Mouse (Mus musculus): Measurements from ENCODE around the gene Nfam1. TPM values are rescaled to one million over a fixed set of nuclear protein-coding genes. Genes with fewer than 3 reads are reported as not detected.
A peak's percentile ranks its signal among the peaks of the same experiment; 100 is the strongest.

The Nfam1 gene
- polyA plus RNA-seq, 1 experiment from 2014 or later: 2.8 TPM

- peaks cover 45% of the 10 kb centered on the region for H3K4me1 ChIP-seq (replicated peaks)
- no peaks in the 10 kb centered on the region for H3K9me3 ChIP-seq
- peaks cover 78% of the 10 kb centered on the region for H3K27me3 ChIP-seq (ENCODE audit: insufficient read depth, poor library complexity, severe bottlenecking)
Observed at GRCm38 (mm10) chr15:83007346-83007920, 25.7 kb downstream of the Nfam1 start.

GRCm38 (mm10) chr15:83002665-83003548, 30.2 kb downstream of the Nfam1 start:
- Histone ChIP-seq H3K27ac (peak overlapping the region; percentile 72), H3K4me1 (replicated peaks) (peaks cover 39% of the 10 kb centered on the region), H3K27me3 (ENCODE audit: insufficient read depth, poor library complexity, severe bottlenecking) (peaks cover 82% of the 10 kb centered on the region), H3K4me3 (no peak overlapping the region), H3K36me3 (no peaks in the 10 kb centered on the region), H3K9me3 (no peaks in the 10 kb centered on the region)
- DNase-seq (ENCODE audit: low spot score): peak; percentile 77
- 38% methylated on average over 12 of the region's 12 CpGs for WGBS

More at GRCm38 (mm10) chr15:83007346-83007920, 25.7 kb downstream of the Nfam1 start:
- WGBS: 53% methylated on average over 15 of the region's 15 CpGs
- no peak for DNase-seq (ENCODE audit: low spot score)
- Histone ChIP-seq H3K27ac (no peak overlapping the region), H3K4me3 (no peak overlapping the region), H3K36me3 (no peaks in the 10 kb centered on the region)

- H3K9me3 ChIP-seq: no peaks in the 10 kb centered on the region
- H3K27me3 ChIP-seq (ENCODE audit: insufficient read depth, poor library complexity, severe bottlenecking): peaks cover 84% of the 10 kb centered on the region
- no peaks in the 10 kb centered on the region for H3K36me3 ChIP-seq
- H3K4me1 ChIP-seq (replicated peaks): peaks cover 67% of the 10 kb centered on the region
- no peak overlapping the region for H3K4me3 ChIP-seq
- no peak overlapping the region for H3K27ac ChIP-seq
- 81% methylated on average over 6 of the region's 6 CpGs for WGBS
- no peak for DNase-seq (ENCODE audit: low spot score)
Observed at GRCm38 (mm10) chr15:82998811-82999221, 34.3 kb downstream of the Nfam1 start.

GRCm38 (mm10) chr15:82996431-82996830, 36.7 kb downstream of the Nfam1 start:
- no peak overlapping the region for H3K27ac ChIP-seq
- H3K9me3 ChIP-seq: no peaks in the 10 kb centered on the region
- peaks cover 76% of the 10 kb centered on the region for H3K27me3 ChIP-seq (ENCODE audit: insufficient read depth, poor library complexity, severe bottlenecking)
- no peak overlapping the region for H3K4me3 ChIP-seq
- no peaks in the 10 kb centered on the region for H3K36me3 ChIP-seq
- no peak for DNase-seq (ENCODE audit: low spot score)
- peaks cover 60% of the 10 kb centered on the region for H3K4me1 ChIP-seq (replicated peaks)

GRCm38 (mm10) chr15:82995239-82995638, 37.9 kb downstream of the Nfam1 start:
- Histone ChIP-seq H3K9me3 (no peaks in the 10 kb centered on the region), H3K4me1 (replicated peaks) (peaks cover 60% of the 10 kb centered on the region), H3K27ac (no peak overlapping the region), H3K27me3 (ENCODE audit: insufficient read depth, poor library complexity, severe bottlenecking) (peaks cover 75% of the 10 kb centered on the region), H3K36me3 (no peaks in the 10 kb centered on the region), H3K4me3 (no peak overlapping the region)
- 68% methylated on average over 7 of the region's 7 CpGs for WGBS
- no peak for DNase-seq (ENCODE audit: low spot score)

GRCm38 (mm10) chr15:82992911-82993310, 40.2 kb downstream of the Nfam1 start:
- Histone ChIP-seq H3K36me3 (no peaks in the 10 kb centered on the region), H3K4me3 (no peak overlapping the region), H3K27me3 (ENCODE audit: insufficient read depth, poor library complexity, severe bottlenecking) (peaks cover 76% of the 10 kb centered on the region), H3K4me1 (replicated peaks) (peaks cover 62% of the 10 kb centered on the region), H3K9me3 (no peaks in the 10 kb centered on the region), H3K27ac (no peak overlapping the region)
- no peak for DNase-seq (ENCODE audit: low spot score)
- 61% methylated on average over 9 of the region's 9 CpGs for WGBS

GRCm38 (mm10) chr15:82992079-82992783, 40.9 kb downstream of the Nfam1 start:
- Histone ChIP-seq H3K36me3 (no peaks in the 10 kb centered on the region), H3K27ac (peak overlapping the region; percentile 42), H3K4me3 (no peak overlapping the region), H3K27me3 (ENCODE audit: insufficient read depth, poor library complexity, severe bottlenecking) (peaks cover 74% of the 10 kb centered on the region), H3K9me3 (no peaks in the 10 kb centered on the region), H3K4me1 (replicated peaks) (peaks cover 61% of the 10 kb centered on the region)
- no peak for DNase-seq (ENCODE audit: low spot score)
- WGBS: 64% methylated on average over 13 of the region's 13 CpGs

GRCm38 (mm10) chr15:82989190-82989704, 43.9 kb downstream of the Nfam1 start:
- 80% methylated on average over 6 of the region's 6 CpGs for WGBS
- H3K4me3 ChIP-seq: no peak overlapping the region
- H3K36me3 ChIP-seq: no peaks in the 10 kb centered on the region
- no peaks in the 10 kb centered on the region for H3K9me3 ChIP-seq
- peak overlapping the region; percentile 64 for H3K27ac ChIP-seq
- H3K27me3 ChIP-seq (ENCODE audit: insufficient read depth, poor library complexity, severe bottlenecking): peaks cover 83% of the 10 kb centered on the region
- DNase-seq (ENCODE audit: low spot score): no peak
- peaks cover 56% of the 10 kb centered on the region for H3K4me1 ChIP-seq (replicated peaks)

- H3K36me3 ChIP-seq: no peaks in the 10 kb centered on the region
- no peaks in the 10 kb centered on the region for H3K9me3 ChIP-seq
- H3K27ac ChIP-seq: peak within 1 kb of the TSS; percentile 68
- H3K4me3 ChIP-seq: peak within 1 kb of the TSS; percentile 59
- 0% methylated on average over 20 of the region's 20 CpGs for WGBS
- H3K4me1 ChIP-seq (replicated peaks): peaks cover 67% of the 10 kb centered on the region
- peaks cover 90% of the 10 kb centered on the region for H3K27me3 ChIP-seq (ENCODE audit: insufficient read depth, poor library complexity, severe bottlenecking)
- peak; percentile 94 for DNase-seq (ENCODE audit: low spot score)
Observed at GRCm38 (mm10) chr15:82987732-82988112, 45.4 kb downstream of the Nfam1 start, which contains the start of gene Tcf20. Gene Tcf20, minus strand, starts transcription at chr15:82987872.

GRCm38 (mm10) chr15:82987014-82987731, 45.9 kb downstream of the Nfam1 start:
- peak overlapping the region; percentile 68 for H3K27ac ChIP-seq
- peaks cover 91% of the 10 kb centered on the region for H3K27me3 ChIP-seq (ENCODE audit: insufficient read depth, poor library complexity, severe bottlenecking)
- H3K4me1 ChIP-seq (replicated peaks): peaks cover 69% of the 10 kb centered on the region

GRCm38 (mm10) chr15:82984574-82984973, 48.5 kb downstream of the Nfam1 start:
- H3K4me1 ChIP-seq (replicated peaks): peaks cover 76% of the 10 kb centered on the region
- 0 out of 2 replicates have a peak overlapping the region, but pooled peaks have one; percentile 83 for H3K27ac ChIP-seq
- H3K9me3 ChIP-seq: no peaks in the 10 kb centered on the region
- H3K36me3 ChIP-seq: no peaks in the 10 kb centered on the region
- peaks cover 94% of the 10 kb centered on the region for H3K27me3 ChIP-seq (ENCODE audit: insufficient read depth, poor library complexity, severe bottlenecking)
- DNase-seq (ENCODE audit: low spot score): no peak
- H3K4me3 ChIP-seq: no peak overlapping the region
- WGBS: 70% methylated on average over 7 of the region's 7 CpGs

More at GRCm38 (mm10) chr15:82987014-82987731, 45.9 kb downstream of the Nfam1 start:
- under 1% methylated on average over 38 of the region's 38 CpGs for WGBS
- no peaks in the 10 kb centered on the region for H3K9me3 ChIP-seq
- peak overlapping the region; percentile 59 for H3K4me3 ChIP-seq
- H3K36me3 ChIP-seq: no peaks in the 10 kb centered on the region
- peak; percentile 57 for DNase-seq (ENCODE audit: low spot score)

GRCm38 (mm10) chr15:82984097-82984496, 49.0 kb downstream of the Nfam1 start:
- peak overlapping the region; percentile 83 for H3K27ac ChIP-seq
- H3K4me1 ChIP-seq (replicated peaks): peaks cover 72% of the 10 kb centered on the region
- peak overlapping the region; percentile 35; the same call in 1 of the 2 replicates for H3K4me3 ChIP-seq
- H3K36me3 ChIP-seq: no peaks in the 10 kb centered on the region
- peaks cover 94% of the 10 kb centered on the region for H3K27me3 ChIP-seq (ENCODE audit: insufficient read depth, poor library complexity, severe bottlenecking)
- 10% methylated on average over 4 of the region's 4 CpGs for WGBS
- H3K9me3 ChIP-seq: no peaks in the 10 kb centered on the region
- no peak for DNase-seq (ENCODE audit: low spot score)
